Mouse (Mus musculus) stomach, postnatal 0 days (tissue): ENCODE results near the gene Hsd3b7.

ENCODE experiments used
- CTCF ChIP-seq: IDR thresholded peaks from 2 replicates; pipeline ENCODE4 v1.5.1; 2016; ENCODE audit warnings: antibody characterized with exemption, low read depth, mild to moderate bottlenecking, moderate library complexity
- EP300 ChIP-seq: optimal IDR thresholded peaks from 2 replicates; pipeline ENCODE3; 2016; ENCODE audit warnings: antibody characterized with exemption

DNA sequence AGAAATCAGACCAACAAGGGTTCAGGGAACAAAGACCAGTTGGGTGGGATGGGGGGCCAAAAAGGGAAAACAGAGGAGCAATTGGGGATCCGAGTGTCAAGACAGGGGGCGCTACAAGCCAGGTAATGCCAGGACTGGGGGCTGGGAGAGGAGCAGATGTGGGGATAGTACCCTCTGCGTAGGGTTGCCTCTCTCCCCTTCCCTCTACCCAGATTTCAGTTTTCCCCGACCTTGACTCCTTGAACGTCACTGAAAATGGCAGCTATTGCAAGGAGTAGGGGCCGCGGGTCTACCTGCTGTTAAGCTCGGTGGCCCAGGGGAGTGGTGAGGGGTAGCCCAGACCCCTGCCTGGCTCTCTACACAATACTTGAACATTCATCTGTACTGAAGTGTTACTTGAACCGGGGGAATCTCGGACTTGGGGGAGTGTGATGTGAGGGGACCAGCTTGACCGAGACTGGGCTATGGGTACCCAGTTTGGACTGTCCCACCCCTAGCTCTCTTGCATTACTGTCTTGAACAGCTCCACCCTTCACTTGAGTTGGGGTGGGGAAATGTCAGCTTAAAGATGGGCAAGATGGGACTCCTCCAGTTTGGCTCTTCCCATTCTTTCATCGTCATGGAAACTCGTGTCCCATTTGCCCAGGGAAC, 31.9 kb upstream of the Hsd3b7 start:
- peak; percentile 56 for TF ChIP-seq CTCF
- TF ChIP-seq EP300, result no peak
